Mouse (Mus musculus) forebrain, embryonic 16.5 days (tissue): Measurements from ENCODE around the gene Coro2a. TPM values are rescaled to one million over a fixed set of nuclear protein-coding genes. Genes with fewer than 3 reads are reported as not detected.

Source experiments
- ATAC-seq: fragments of 200-750 bp; cut with Nextera tagmentation; 2 replicates; pipeline ENCODE4 v1.8.0; 2017; ENCODE audit warnings: mild to moderate bottlenecking, moderate library complexity
- H3K27ac ChIP-seq: fragments of 300-500 bp; sonication (generic); 2 replicates; pipeline ENCODE4 v1.5.1; 2014; ENCODE audit warnings: low read length, control low read depth
- H3K27me3 ChIP-seq: fragments of 300-500 bp; sonication (generic); replicated peaks from 2 replicates; pipeline ENCODE4 v1.6.1; 2014; ENCODE audit warnings: low read length; ENCODE audit not compliant: control insufficient read depth, insufficient read depth
- H3K36me3 ChIP-seq: fragments of 300-500 bp; sonication (generic); 2 replicates; pipeline ENCODE4 v1.6.1; 2014; ENCODE audit not compliant: control insufficient read depth, insufficient read depth
- H3K4me1 ChIP-seq: fragments of 300-500 bp; sonication (generic); replicated peaks from 2 replicates; pipeline ENCODE4 v1.6.1; 2014; ENCODE audit warnings: low read length; ENCODE audit not compliant: control insufficient read depth, insufficient read depth
- H3K4me2 ChIP-seq: fragments of 300-500 bp; sonication (generic); 2 replicates; pipeline ENCODE4 v1.6.1; 2014; ENCODE audit warnings: mild to moderate bottlenecking, low read length, control low read depth
- H3K4me3 ChIP-seq: fragments of 300-500 bp; sonication (generic); replicated peaks from 2 replicates; pipeline ENCODE4 v1.5.1; 2014; ENCODE audit warnings: mild to moderate bottlenecking, low read length, control low read depth
- H3K9ac ChIP-seq: fragments of 300-500 bp; sonication (generic); replicated peaks from 2 replicates; pipeline ENCODE4 v1.6.1; 2014; ENCODE audit warnings: low read depth, low read length, control low read depth
- H3K9me3 ChIP-seq: fragments of 300-500 bp; sonication (generic); 2 replicates; pipeline ENCODE4 v1.6.1; 2016; ENCODE audit warnings: low read length; ENCODE audit not compliant: control insufficient read depth
- WGBS: fragments of 180-500 bp; shearing (Covaris S2); extraction: QIAGEN DNeasy Blood & Tissue Kit; methylation state at CpG from one replicate; pipeline ENCODE4 v1.1.7; 2014; 5-methylcytosine and 5-hydroxymethylcytosine counted together
- polyA plus RNA-seq: library from polyadenylated mRNA; unstranded; fragments of >200 nt; fragmentation: Nextera tagmentation; extraction: Ambion mirVana; gene quantifications from 2 replicates; pipeline ENCODE4 v1.2.1, GENCODE M21; 2015

Coro2a gene
- polyA plus RNA-seq, 1 experiment from 2014 or later = 7.6 TPM

DNA sequence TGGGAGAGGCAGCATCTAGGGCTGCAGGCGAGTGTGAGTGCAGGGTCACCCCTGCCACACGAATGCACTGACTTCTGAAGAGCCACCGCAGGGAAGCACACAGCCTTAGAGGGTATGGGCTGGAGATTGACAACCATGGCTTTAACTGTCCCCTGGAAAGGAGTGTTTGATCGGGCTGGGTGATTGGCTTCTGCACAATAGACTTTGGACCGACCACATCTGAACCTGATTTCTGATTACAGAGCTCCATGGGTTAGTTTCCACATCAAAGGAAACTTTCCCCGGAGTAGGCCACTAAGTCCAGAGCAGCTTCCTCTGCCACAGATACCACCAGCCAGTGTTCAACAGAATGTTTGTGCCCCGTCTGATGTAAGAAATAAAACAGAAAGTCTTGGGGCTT is 72.3 kb downstream of the Coro2a start:
- no peak overlapping the region for H3K9ac ChIP-seq

DNA sequence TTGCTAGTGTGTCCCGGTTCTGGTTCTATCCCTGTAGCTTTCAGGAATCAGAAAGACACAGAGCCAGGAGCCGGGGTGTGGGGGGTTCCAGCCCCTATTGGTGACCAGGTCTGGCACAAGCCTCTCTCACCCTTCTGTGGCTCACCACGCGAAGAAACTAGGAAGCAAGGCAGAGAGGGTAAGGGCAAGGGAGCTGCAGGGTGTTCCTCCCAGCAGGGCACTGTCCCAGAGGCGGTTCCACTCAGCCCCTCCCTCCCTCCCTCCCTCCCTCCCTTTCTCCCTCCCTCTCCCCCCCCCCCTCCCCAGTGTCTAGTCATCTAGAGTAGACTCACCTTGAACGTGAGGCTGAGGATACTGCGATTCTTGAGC is 74.5 kb downstream of the Coro2a start:
- Histone ChIP-seq H3K4me3 (peak overlapping the region; percentile 2), H3K27ac (no peak overlapping the region), H3K4me1 (no peaks in the 10 kb centered on the region), H3K36me3 (no peaks in the 10 kb centered on the region), H3K4me2 (peak overlapping the region; percentile 34), H3K27me3 (no peaks in the 10 kb centered on the region), H3K9me3 (no peaks in the 10 kb centered on the region), H3K9ac (no peak overlapping the region)
- 6% methylated on average over 6 of the region's 7 CpGs for WGBS
- no peak for ATAC-seq

More for the DNA sequence above, 72.3 kb downstream of the Coro2a start:
- H3K4me3 ChIP-seq = no peak overlapping the region
- WGBS = 52% methylated on average over 7 of the region's 7 CpGs
- no peak overlapping the region for H3K27ac ChIP-seq
- H3K4me2 ChIP-seq = no peak overlapping the region
- peaks cover 3% of the 10 kb centered on the region; the same call in 1 of the 2 replicates for H3K4me1 ChIP-seq
- H3K27me3 ChIP-seq = peaks cover 14% of the 10 kb centered on the region
- ATAC-seq = no peak
- no peaks in the 10 kb centered on the region for H3K9me3 ChIP-seq
- H3K36me3 ChIP-seq = no peaks in the 10 kb centered on the region

DNA sequence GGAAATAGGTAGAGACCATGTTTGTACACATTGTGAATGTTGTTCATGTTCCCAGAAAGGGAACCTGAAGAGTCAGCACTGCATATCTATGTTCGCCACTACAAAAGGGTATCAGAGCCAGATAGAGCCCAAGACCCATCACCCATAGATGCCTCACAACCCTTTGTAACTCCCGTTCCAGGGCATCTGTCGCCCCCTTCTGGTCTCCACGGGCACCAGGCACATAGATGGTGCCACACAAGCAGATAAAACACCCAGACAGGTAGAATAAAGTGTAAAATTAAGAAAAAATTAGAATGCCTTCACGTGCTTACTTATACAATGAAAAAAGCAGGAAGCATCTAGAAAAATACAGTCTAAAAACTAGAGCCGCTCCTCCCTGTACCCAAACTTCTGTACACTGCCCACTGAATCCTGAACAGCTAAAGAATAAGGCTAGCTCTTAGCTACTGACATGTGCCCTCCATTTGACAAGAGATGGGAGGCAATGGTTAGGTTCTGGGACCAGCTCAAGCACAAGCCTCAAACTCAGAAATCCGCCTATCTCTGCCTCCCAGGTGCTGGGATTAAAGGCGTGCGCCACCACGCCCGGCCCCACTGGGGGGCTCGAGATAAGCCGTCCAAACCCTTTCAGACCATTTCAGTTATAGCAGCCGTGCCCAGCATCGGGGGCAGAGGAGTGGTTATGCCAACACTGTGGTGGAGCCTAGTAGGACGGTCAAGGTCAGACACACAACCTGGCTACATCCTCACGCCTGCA is 75.0 kb downstream of the Coro2a start:
- H3K36me3 ChIP-seq = no peaks in the 10 kb centered on the region
- WGBS = 33% methylated on average over 17 of the region's 17 CpGs
- H3K9ac ChIP-seq = no peak overlapping the region
- no peaks in the 10 kb centered on the region for H3K4me1 ChIP-seq
- ATAC-seq = no peak
- peak overlapping the region; percentile 34 for H3K4me2 ChIP-seq
- H3K27me3 ChIP-seq = no peaks in the 10 kb centered on the region
- H3K4me3 ChIP-seq = peak overlapping the region; percentile 2; the same call in 1 of the 2 replicates
- no peaks in the 10 kb centered on the region for H3K9me3 ChIP-seq
- no peak overlapping the region for H3K27ac ChIP-seq

DNA sequence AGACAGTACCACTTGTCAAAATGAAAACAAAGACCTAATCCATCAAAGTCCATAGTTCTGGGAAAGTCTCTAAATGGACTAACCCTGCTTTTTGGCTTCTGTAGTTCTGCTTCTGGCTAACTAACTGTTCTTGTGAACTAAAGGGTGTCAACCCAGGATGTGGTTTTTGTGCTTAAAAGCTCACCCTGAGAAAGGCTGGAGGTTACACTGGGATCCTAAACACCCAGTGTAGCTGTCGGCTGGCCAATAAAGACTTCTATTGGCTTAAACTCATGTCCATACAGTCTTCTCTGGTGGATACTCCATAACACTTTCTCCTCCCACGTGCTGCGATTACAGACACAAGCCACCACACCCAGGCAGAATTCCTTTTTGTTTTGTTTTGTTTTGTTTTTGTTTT is 75.8 kb downstream of the Coro2a start:
- Histone ChIP-seq H3K9ac (no peak overlapping the region), H3K36me3 (no peaks in the 10 kb centered on the region), H3K9me3 (no peaks in the 10 kb centered on the region), H3K4me3 (no peak overlapping the region), H3K27me3 (no peaks in the 10 kb centered on the region), H3K4me2 (no peak overlapping the region), H3K27ac (no peak overlapping the region), H3K4me1 (no peaks in the 10 kb centered on the region)
- 93% methylated on average over 3 of the region's 3 CpGs for WGBS
- ATAC-seq = no peak

DNA sequence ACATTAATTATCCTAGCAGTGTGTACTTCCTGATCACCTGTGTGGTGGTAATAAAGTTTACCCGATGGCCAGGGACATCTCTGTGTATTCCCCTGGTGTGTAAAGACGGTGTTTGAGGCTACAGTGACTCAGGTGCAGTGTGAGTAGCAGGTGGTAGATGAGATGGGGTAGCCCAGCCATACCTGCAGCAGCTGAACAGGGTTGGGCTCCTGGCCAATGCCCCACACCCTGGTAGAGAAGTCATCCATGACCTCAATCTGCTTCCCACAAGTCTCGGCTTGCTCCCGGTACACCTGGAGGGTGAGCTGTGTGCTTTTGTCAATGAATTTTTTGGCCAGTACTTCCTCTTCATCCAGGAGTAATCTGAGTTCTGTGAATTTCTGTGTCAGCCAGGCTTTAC is 78.7 kb downstream of the Coro2a start:
- H3K36me3 ChIP-seq = no peaks in the 10 kb centered on the region
- H3K9ac ChIP-seq = no peak overlapping the region
- H3K27me3 ChIP-seq = no peaks in the 10 kb centered on the region
- ATAC-seq = no peak
- H3K4me1 ChIP-seq = no peaks in the 10 kb centered on the region
- no peak overlapping the region for H3K4me3 ChIP-seq
- 84% methylated on average over 4 of the region's 4 CpGs for WGBS
- no peak overlapping the region for H3K27ac ChIP-seq
- no peak overlapping the region for H3K4me2 ChIP-seq
- H3K9me3 ChIP-seq = no peaks in the 10 kb centered on the region

DNA sequence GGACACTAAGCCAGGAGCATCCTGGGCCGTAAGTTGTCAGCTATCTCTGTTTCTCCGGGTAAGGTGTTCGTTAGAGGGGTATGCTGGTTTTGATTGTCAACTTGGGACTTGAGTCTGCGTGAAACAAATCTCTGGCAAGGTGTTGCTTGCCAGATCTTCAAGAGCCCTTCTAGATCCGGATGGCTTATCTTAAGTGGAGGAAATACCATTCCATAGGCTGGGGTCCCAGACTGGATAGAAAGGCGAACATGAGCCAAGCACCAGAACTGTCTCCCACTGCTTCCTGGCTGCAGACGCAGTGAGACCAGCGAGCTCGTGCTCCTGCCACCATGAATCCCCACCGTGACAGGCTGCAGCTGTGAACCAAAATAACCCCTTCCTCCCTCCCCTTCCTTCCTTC is 80.5 kb downstream of the Coro2a start:
- H3K9ac ChIP-seq = no peak overlapping the region
- H3K4me3 ChIP-seq = no peak overlapping the region
- no peak overlapping the region for H3K27ac ChIP-seq
- no peaks in the 10 kb centered on the region for H3K36me3 ChIP-seq
- no peak overlapping the region for H3K4me2 ChIP-seq
- WGBS = 80% methylated on average over 10 of the region's 10 CpGs
- no peaks in the 10 kb centered on the region for H3K27me3 ChIP-seq
- H3K4me1 ChIP-seq = no peaks in the 10 kb centered on the region
- no peak for ATAC-seq
- H3K9me3 ChIP-seq = no peaks in the 10 kb centered on the region

DNA sequence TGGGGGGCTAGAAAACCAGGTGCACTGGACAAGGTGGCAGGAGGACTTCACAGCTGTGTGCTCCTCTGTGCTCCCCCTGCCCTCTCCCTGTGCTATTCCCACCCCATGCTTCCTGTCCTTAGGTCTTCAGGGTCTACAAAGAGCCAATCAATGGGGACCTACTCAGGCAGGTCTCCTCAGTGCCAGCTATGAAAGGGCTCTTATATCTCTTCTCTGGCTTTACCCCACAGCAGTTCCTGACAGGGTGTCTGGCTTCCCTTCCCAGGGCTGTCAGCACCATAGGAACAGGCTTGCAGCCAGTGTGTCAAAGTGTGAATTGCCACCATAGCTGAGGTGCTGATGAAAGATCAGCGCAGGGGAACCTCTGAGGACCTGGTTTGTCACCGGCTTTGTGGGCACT is 81.5 kb downstream of the Coro2a start:
- H3K4me1 ChIP-seq = no peaks in the 10 kb centered on the region
- WGBS = 81% methylated on average over 2 of the region's 2 CpGs

DNA sequence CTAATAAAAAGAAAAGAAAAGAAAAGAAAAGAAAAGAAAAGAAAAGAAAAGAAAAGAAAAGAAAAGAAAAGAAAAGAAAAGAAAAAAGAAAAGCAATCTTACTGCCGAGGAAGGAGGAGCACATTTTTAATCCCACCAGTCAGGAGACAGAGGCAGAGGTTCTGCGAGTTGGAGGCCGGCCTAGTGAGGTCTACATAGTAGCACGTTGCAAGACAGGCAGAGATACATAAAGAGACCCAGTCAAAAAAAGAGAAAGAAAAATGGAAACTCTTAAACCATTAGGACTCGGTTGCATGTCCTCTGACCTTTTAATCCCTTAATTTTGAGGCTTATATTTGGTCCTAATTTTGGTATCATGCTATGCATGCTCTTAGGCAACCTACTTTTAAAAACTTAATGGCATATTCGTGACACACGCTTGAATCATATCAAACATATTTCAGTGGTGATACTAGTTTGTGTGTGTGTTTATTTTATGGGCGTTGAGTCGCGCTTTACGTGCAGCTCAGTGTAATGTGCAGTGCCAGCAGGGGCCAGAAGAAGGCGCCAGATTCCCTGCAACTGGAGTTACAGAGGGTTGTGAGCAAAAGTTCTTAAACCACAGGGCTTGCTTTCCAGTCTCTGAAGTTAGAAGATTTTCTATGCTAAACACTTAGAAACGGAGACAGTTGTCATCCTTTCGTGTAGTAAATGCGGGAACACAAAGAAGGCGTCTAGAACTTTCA is 94.1 kb downstream of the Coro2a start:
- 9% methylated on average over 16 of the region's 16 CpGs for WGBS
- no peaks in the 10 kb centered on the region for H3K27me3 ChIP-seq

More for the DNA sequence above, 81.5 kb downstream of the Coro2a start:
- H3K9me3 ChIP-seq = no peaks in the 10 kb centered on the region
- no peak overlapping the region for H3K4me3 ChIP-seq
- no peak overlapping the region for H3K4me2 ChIP-seq
- no peaks in the 10 kb centered on the region for H3K36me3 ChIP-seq
- H3K27ac ChIP-seq = no peak overlapping the region
- H3K27me3 ChIP-seq = no peaks in the 10 kb centered on the region
- no peak for ATAC-seq
- H3K9ac ChIP-seq = no peak overlapping the region

DNA sequence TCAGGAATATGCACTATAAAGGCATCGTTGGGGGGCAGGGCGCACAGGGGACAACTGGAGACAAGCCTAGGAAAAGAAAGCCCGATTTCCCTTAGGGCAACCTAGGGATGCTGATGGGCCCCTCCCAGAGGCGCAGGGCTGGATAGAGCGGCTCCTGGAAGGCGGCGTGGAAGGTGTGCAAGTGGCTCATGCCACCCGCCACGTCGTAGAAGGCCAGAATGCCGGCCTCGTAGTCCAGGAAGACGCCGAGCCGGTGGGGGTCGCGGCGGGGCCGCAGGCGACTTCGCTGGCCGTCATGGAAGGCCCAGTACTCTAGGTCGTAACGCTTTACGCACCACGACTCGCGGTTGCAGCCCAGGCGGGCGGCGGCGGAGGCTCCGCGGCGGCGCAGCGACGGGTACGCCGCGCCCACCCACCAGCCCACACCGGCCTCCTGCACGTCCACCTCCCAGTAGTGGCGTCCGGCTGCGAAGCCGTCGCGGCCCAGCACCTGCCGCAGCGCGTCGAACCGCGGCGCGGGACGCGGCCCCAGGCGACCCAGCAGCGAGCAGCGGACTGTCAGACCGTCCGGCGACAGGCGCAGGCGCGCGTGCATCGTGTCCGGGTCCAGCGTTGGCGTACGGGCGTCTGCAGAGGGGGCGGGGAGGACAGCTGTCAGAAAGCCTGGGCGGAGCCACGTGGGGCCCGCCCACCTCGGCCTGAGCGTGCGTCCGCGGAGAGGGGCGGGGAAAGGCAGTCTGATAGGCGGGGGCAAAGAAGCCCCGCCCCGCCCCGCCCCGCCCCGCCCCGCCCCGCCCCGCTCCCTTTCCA is 95.0 kb downstream of the Coro2a start:
- WGBS = under 1% methylated on average over 76 of the region's 94 CpGs
- peak overlapping the region; percentile 83 for H3K27ac ChIP-seq

More for the DNA sequence above, 94.1 kb downstream of the Coro2a start:
- peak overlapping the region; percentile 83 for H3K4me2 ChIP-seq
- no peak overlapping the region for H3K27ac ChIP-seq
- peak overlapping the region; percentile 65 for H3K4me3 ChIP-seq
- H3K9ac ChIP-seq = no peak overlapping the region
- peak; percentile 31; the same call in 1 of the 2 replicates for ATAC-seq
- H3K36me3 ChIP-seq = peaks cover 2% of the 10 kb centered on the region; the same call in 1 of the 2 replicates
- H3K9me3 ChIP-seq = no peaks in the 10 kb centered on the region
- H3K4me1 ChIP-seq = peaks cover 12% of the 10 kb centered on the region

More for the DNA sequence above, 95.0 kb downstream of the Coro2a start:
- H3K9ac ChIP-seq = peak overlapping the region; percentile 81
- no peaks in the 10 kb centered on the region for H3K9me3 ChIP-seq
- no peaks in the 10 kb centered on the region for H3K27me3 ChIP-seq
- H3K36me3 ChIP-seq = peaks cover 8% of the 10 kb centered on the region
- H3K4me2 ChIP-seq = peak overlapping the region; percentile 83
- ATAC-seq = peak; percentile 95
- peaks cover 12% of the 10 kb centered on the region for H3K4me1 ChIP-seq
- H3K4me3 ChIP-seq = peak overlapping the region; percentile 65
